Mouse (Mus musculus): ENCODE data around the gene Olfr790.

DNA sequence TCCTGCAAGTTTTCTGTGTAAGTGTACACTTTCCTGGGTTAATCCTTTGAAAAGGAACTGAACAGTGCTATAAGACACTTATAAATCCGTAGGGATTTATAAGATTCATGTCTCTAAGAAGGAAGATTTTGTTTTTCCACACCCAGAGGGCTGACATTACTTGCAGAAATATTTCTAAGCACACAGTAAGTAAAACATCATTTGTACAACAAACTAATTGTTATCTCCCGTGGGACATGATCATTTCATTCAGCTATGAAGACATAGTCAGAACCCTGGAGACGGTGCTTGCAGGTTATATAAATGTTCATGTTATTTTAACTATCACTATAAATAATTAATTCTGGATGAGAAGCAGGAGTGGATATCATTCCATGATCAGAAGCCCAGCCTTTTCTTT is 23.2 kb downstream of the Olfr790 start, which contains the start of gene Olfr791:
- TF ChIP-seq CTCF (IDR thresholded peaks at IDR 0.05; ENCODE audit: borderline replicate concordance, insufficient read depth, low read length) (no peak), POLR2A (IDR thresholded peaks at IDR 0.05; ENCODE audit: low read depth, low read length) (no peak)

Measured in embryonic fibroblast, embryonic 13.5 days (primary cell).